Comparison of ENCODE assay signal across 15 mouse cellular contexts in the genomic region with DNA sequence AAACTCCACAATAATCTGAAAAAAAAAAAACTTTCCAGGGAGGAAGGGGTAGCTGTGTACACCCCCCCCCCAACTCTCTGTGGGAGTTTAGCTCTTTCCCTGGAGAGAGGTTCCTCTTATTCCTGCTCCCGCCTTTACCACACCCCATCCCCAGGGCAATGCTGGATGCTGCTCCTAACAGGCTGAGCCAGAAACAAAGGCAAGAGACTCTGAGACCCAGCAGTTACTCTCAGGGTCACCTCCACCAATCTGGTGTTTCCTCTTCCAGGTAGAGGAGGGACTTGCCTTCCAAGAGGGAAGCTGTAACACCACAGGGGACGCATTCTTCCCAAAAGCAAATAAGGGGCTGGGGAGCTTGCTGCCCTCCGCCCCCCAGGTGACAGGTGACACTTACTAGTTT. TPM values are rescaled to one million over a fixed set of nuclear protein-coding genes. Genes with fewer than 3 reads are reported as not detected.
DNase-seq lines count a peak whose midpoint lies in the region; ATAC-seq and TF ChIP-seq lines count a peak whose summit lies in the region.
"Had no signal": no experiment of that assay in that cellular context is flagged by ENCODE, and none has a peak within 500 bp of the region (broad histone marks: within the 10 kb centered on the region; RNA-seq: fewer than 3 reads in every experiment).

No protein-coding gene starts in this region.

- H3K27ac ChIP-seq in heart, embryonic 14.5 days (replicated peaks in 1 of 2; ENCODE audit: control insufficient read depth in 1 of 2, insufficient read depth in 1 of 2, low read depth in 2 of 2, low read length in 2 of 2): no peak overlapping the region
- H3K27ac ChIP-seq in heart, adult 2 months: no peak overlapping the region
- H3K27ac ChIP-seq in midbrain, embryonic 14.5 days (replicated peaks; ENCODE audit: low read depth, low read length): no peak overlapping the region
- no peak overlapping the region for H3K27ac ChIP-seq in midbrain, postnatal 0 days (ENCODE audit: low read depth, low read length)
- no peak overlapping the region for H3K27ac ChIP-seq in hindbrain, embryonic 13.5 days
- H3K27ac ChIP-seq in stomach, embryonic 16.5 days (ENCODE audit: low read length): no peak overlapping the region

- peaks cover 1% of the 10 kb centered on the region for H3K79me2 ChIP-seq in heart, adult 2 months (replicated peaks; ENCODE audit: control insufficient read depth, insufficient read depth, low read length)

- no peak overlapping the region for H3K4me2 ChIP-seq in heart, embryonic 14.5 days (ENCODE audit: low read length)
- H3K4me2 ChIP-seq in midbrain, embryonic 14.5 days (ENCODE audit: low read length): no peak overlapping the region; the same call in 1 of the 2 replicates
- H3K4me2 ChIP-seq in midbrain, postnatal 0 days (ENCODE audit: low read depth, low read length, poor library complexity, severe bottlenecking): no peak overlapping the region
- H3K4me2 ChIP-seq in hindbrain, embryonic 13.5 days: peak overlapping the region; percentile 83; the same call in 1 of the 2 replicates
- 0 out of 2 replicates have a peak overlapping the region, but pooled peaks have one; percentile 70 for H3K4me2 ChIP-seq in stomach, embryonic 16.5 days (ENCODE audit: low read depth, low read length)

- ATAC-seq in heart, embryonic 14.5 days (ENCODE audit: insufficient number of reproducible peaks, insufficient read depth, low FRiP score, low read depth): no peak
- no peak for ATAC-seq in midbrain, embryonic 14.5 days (ENCODE audit: low FRiP score, low TSS enrichment)
- ATAC-seq in midbrain, postnatal 0 days (ENCODE audit: low FRiP score): no peak
- ATAC-seq in hindbrain, embryonic 13.5 days (ENCODE audit: low FRiP score): no peak
- no peak for ATAC-seq in stomach, embryonic 16.5 days (ENCODE audit: insufficient read depth, low FRiP score)
- ATAC-seq: CD4-positive, CD25-positive, alpha-beta regulatory T cell, adult 4 months had no signal

- peak overlapping the region; percentile 91; the same call in 1 of the 2 replicates for H3K9ac ChIP-seq in heart, embryonic 14.5 days (ENCODE audit: low read length)
- H3K9ac ChIP-seq in heart, adult 2 months (ENCODE audit: low read depth, low read length): no peak overlapping the region
- H3K9ac ChIP-seq in midbrain, embryonic 14.5 days (replicated peaks; ENCODE audit: low read length): peak overlapping the region; percentile 96; the same call in 1 of the 2 replicates
- no peak overlapping the region; the same call in 1 of the 2 replicates for H3K9ac ChIP-seq in midbrain, postnatal 0 days (replicated peaks; ENCODE audit: low read length, poor library complexity, severe bottlenecking)
- H3K9ac ChIP-seq in hindbrain, embryonic 13.5 days: peak overlapping the region; percentile 98; the same call in 1 of the 2 replicates
- H3K9ac ChIP-seq in stomach, embryonic 16.5 days (ENCODE audit: low read length): peak overlapping the region; percentile 41; the same call in 1 of the 2 replicates

- H3K27me3 ChIP-seq in heart, embryonic 14.5 days (ENCODE audit: control insufficient read depth, insufficient read depth, low read length): no peaks in the 10 kb centered on the region
- no peaks in the 10 kb centered on the region for H3K27me3 ChIP-seq in heart, adult 2 months (ENCODE audit: control insufficient read depth, insufficient read depth, low read length)
- H3K27me3 ChIP-seq in midbrain, embryonic 14.5 days (ENCODE audit: control insufficient read depth, insufficient read depth, low read length): no peaks in the 10 kb centered on the region
- no peaks in the 10 kb centered on the region for H3K27me3 ChIP-seq in midbrain, postnatal 0 days (ENCODE audit: insufficient read depth, low read length)
- H3K27me3 ChIP-seq in hindbrain, embryonic 13.5 days: no peaks in the 10 kb centered on the region
- no peaks in the 10 kb centered on the region for H3K27me3 ChIP-seq in stomach, embryonic 16.5 days (ENCODE audit: control insufficient read depth, insufficient read depth, low read length)

- TF ChIP-seq POLR2A in heart, adult 2 months (IDR thresholded peaks at IDR 0.05; ENCODE audit: insufficient read depth, low read depth, low read length): no peak

- no peak for DNase-seq in heart, adult 2 months
- DNase-seq in midbrain, embryonic 14.5 days: no peak
- DNase-seq in midbrain, postnatal 0 days (ENCODE audit: low spot score): no peak
- DNase-seq in frontal cortex, postnatal 36 days (ENCODE audit: low spot score in 2 of 2): no peak
- no peak for DNase-seq in gastrocnemius, postnatal 10 days
- DNase-seq: embryo, embryonic 11 days; kidney, adult 11 months; lung, postnatal 36 days; thymus, adult 18-20 months had no signal

- no peaks in the 10 kb centered on the region for H3K9me3 ChIP-seq in heart, embryonic 14.5 days (ENCODE audit: control insufficient read depth, low read length)
- H3K9me3 ChIP-seq in midbrain, embryonic 14.5 days (ENCODE audit: control insufficient read depth, low read length): no peaks in the 10 kb centered on the region
- H3K9me3 ChIP-seq in midbrain, postnatal 0 days (ENCODE audit: low read length): no peaks in the 10 kb centered on the region
- no peaks in the 10 kb centered on the region for H3K9me3 ChIP-seq in hindbrain, embryonic 13.5 days
- H3K9me3 ChIP-seq in stomach, embryonic 16.5 days (replicated peaks; ENCODE audit: control insufficient read depth, low read length): no peaks in the 10 kb centered on the region

- peaks cover 48% of the 10 kb centered on the region for H3K36me3 ChIP-seq in heart, embryonic 14.5 days (ENCODE audit: control insufficient read depth, insufficient read depth, low read length)
- H3K36me3 ChIP-seq in heart, adult 2 months (ENCODE audit: control insufficient read depth, insufficient read depth, low read length): no peaks in the 10 kb centered on the region
- peaks cover 46% of the 10 kb centered on the region for H3K36me3 ChIP-seq in midbrain, embryonic 14.5 days (ENCODE audit: control insufficient read depth, insufficient read depth, low read length)
- peaks cover 35% of the 10 kb centered on the region for H3K36me3 ChIP-seq in midbrain, postnatal 0 days (ENCODE audit: insufficient read depth, low read length)
- peaks cover 48% of the 10 kb centered on the region for H3K36me3 ChIP-seq in hindbrain, embryonic 13.5 days
- peaks cover 17% of the 10 kb centered on the region for H3K36me3 ChIP-seq in stomach, embryonic 16.5 days (ENCODE audit: control insufficient read depth, insufficient read depth, low read length)

- no peak overlapping the region for H3K4me3 ChIP-seq in heart, embryonic 14.5 days (ENCODE audit: control insufficient read depth in 1 of 2, insufficient read depth in 1 of 2, low read depth in 1 of 2, low read length in 2 of 2)
- no peak overlapping the region for H3K4me3 ChIP-seq in heart, adult 2 months
- H3K4me3 ChIP-seq in midbrain, embryonic 14.5 days (replicated peaks; ENCODE audit: low read depth, low read length): peak overlapping the region; percentile 99; the same call in 1 of the 2 replicates
- no peak overlapping the region for H3K4me3 ChIP-seq in midbrain, postnatal 0 days (ENCODE audit: low read depth, low read length)
- H3K4me3 ChIP-seq in hindbrain, embryonic 13.5 days: no peak overlapping the region
- no peak overlapping the region for H3K4me3 ChIP-seq in stomach, embryonic 16.5 days (replicated peaks; ENCODE audit: low read length)

- intact Hi-C loops in heart, adult 2 months (cut with DNase I): no loop called here

- no peak for TF ChIP-seq CTCF in heart, adult 2 months (IDR thresholded peaks at IDR 0.05)
- no peak for TF ChIP-seq CTCF in midbrain, postnatal 0 days (IDR thresholded peaks at IDR 0.05)

- WGBS in heart, embryonic 14.5 days: 81% methylated on average over 3 of the region's 3 CpGs
- 79% methylated on average over 3 of the region's 3 CpGs for WGBS in heart, adult 2 months
- 81% methylated on average over 3 of the region's 3 CpGs for WGBS in midbrain, embryonic 14.5 days
- WGBS in midbrain, postnatal 0 days: 79% methylated on average over 3 of the region's 3 CpGs
- WGBS in hindbrain, embryonic 13.5 days: 78% methylated on average over 3 of the region's 3 CpGs
- 63% methylated on average over 3 of the region's 3 CpGs for WGBS in stomach, embryonic 16.5 days

- no peak for TF ChIP-seq EP300 in heart, adult 2 months (IDR thresholded peaks at IDR 0.05; ENCODE audit: insufficient read depth, low read depth, low read length)

- H3K4me1 ChIP-seq in heart, embryonic 14.5 days (ENCODE audit: control insufficient read depth in 2 of 2, insufficient read depth in 2 of 2, low read length in 2 of 2): peaks cover 4 to 22% of the 10 kb centered on the region in 2 experiments
- H3K4me1 ChIP-seq in heart, adult 2 months (ENCODE audit: control insufficient read depth, insufficient read depth, low read length): peaks cover 9% of the 10 kb centered on the region
- peaks cover 17% of the 10 kb centered on the region for H3K4me1 ChIP-seq in midbrain, embryonic 14.5 days (ENCODE audit: control insufficient read depth, insufficient read depth, low read length)
- H3K4me1 ChIP-seq in midbrain, postnatal 0 days (ENCODE audit: insufficient read depth, low read length): no peaks in the 10 kb centered on the region; the same call in 1 of the 2 replicates
- H3K4me1 ChIP-seq in hindbrain, embryonic 13.5 days (replicated peaks): peaks cover 30% of the 10 kb centered on the region
- H3K4me1 ChIP-seq in stomach, embryonic 16.5 days (ENCODE audit: control insufficient read depth, insufficient read depth, low read length): peaks cover 14% of the 10 kb centered on the region

RNA-seq across cellular contexts. Expression of a gene that starts 2.2 kb away (rescaled TPM):
- 0.18 TPM in 1 of 2 replicates, not detected in the other for polyA plus RNA-seq in heart, embryonic 14.5 days (2014; fragmentation: Nextera tagmentation; extraction: Ambion mirVana)
- not detected for total RNA-seq in heart, adult 2 months (2021)
- not detected in 2 replicates for polyA plus RNA-seq in heart, adult 2 months (2012; rRNA removed)
- polyA plus RNA-seq in midbrain, embryonic 14.5 days (2014; fragmentation: Nextera tagmentation; extraction: Ambion mirVana): 0.51 and 0.80 TPM in 2 replicates
- total RNA-seq in midbrain, postnatal 0 days (2014; rRNA removed): not detected in 2 replicates
- polyA plus RNA-seq in midbrain, postnatal 0 days (2015; fragmentation: Nextera tagmentation; extraction: Ambion mirVana): 0.81 and 2.1 TPM in 2 replicates
- polyA plus RNA-seq in hindbrain, embryonic 13.5 days (2015; fragmentation: Nextera tagmentation; extraction: Ambion mirVana): 0.43 and 0.57 TPM in 2 replicates
- polyA plus RNA-seq in stomach, embryonic 16.5 days (2015; fragmentation: Nextera tagmentation; extraction: Ambion mirVana): 0.13 TPM in 1 of 2 replicates, not detected in the other
- not detected for total RNA-seq in gastrocnemius, postnatal 10 days (2021)
- polyA plus RNA-seq: CD4-positive, CD25-positive, alpha-beta regulatory T cell, adult 4 months; gonadal fat pad, adult 2 months had no signal

RNA-seq across cellular contexts. Expression of a gene that starts 6.4 kb away (rescaled TPM):
- polyA plus RNA-seq in heart, embryonic 14.5 days (2014; fragmentation: Nextera tagmentation; extraction: Ambion mirVana): 74.4 and 79.1 TPM in 2 replicates
- total RNA-seq in heart, adult 2 months (2021): 10 to 100 TPM; 89.8 to 98.1 TPM
- 94.8 and 122 TPM in 2 replicates for polyA plus RNA-seq in heart, adult 2 months (2012; rRNA removed)
- 77.9 and 81.9 TPM in 2 replicates for polyA plus RNA-seq in midbrain, embryonic 14.5 days (2014; fragmentation: Nextera tagmentation; extraction: Ambion mirVana)
- total RNA-seq in midbrain, postnatal 0 days (2014; rRNA removed): 139 TPM in 2 replicates
- polyA plus RNA-seq in midbrain, postnatal 0 days (2015; fragmentation: Nextera tagmentation; extraction: Ambion mirVana): 113 and 120 TPM in 2 replicates
- polyA plus RNA-seq in hindbrain, embryonic 13.5 days (2015; fragmentation: Nextera tagmentation; extraction: Ambion mirVana): 101 and 107 TPM in 2 replicates
- 95.3 and 103 TPM in 2 replicates for polyA plus RNA-seq in stomach, embryonic 16.5 days (2015; fragmentation: Nextera tagmentation; extraction: Ambion mirVana)
- 100 to 1,000 TPM; 134 to 146 TPM for total RNA-seq in gastrocnemius, postnatal 10 days (2021)

RNA-seq across cellular contexts. Expression of a gene that starts 16.5 kb away (rescaled TPM):
- 1,570 and 1,612 TPM in 2 replicates for polyA plus RNA-seq in heart, embryonic 14.5 days (2014; fragmentation: Nextera tagmentation; extraction: Ambion mirVana)
- 1,000 to 10,000 TPM; 2,054 to 2,380 TPM for total RNA-seq in heart, adult 2 months (2021)
- polyA plus RNA-seq in heart, adult 2 months (2012; rRNA removed): 1,765 and 1,963 TPM in 2 replicates
- 606 and 777 TPM in 2 replicates for polyA plus RNA-seq in midbrain, embryonic 14.5 days (2014; fragmentation: Nextera tagmentation; extraction: Ambion mirVana)
- total RNA-seq in midbrain, postnatal 0 days (2014; rRNA removed): 346 and 362 TPM in 2 replicates
- polyA plus RNA-seq in midbrain, postnatal 0 days (2015; fragmentation: Nextera tagmentation; extraction: Ambion mirVana): 835 and 901 TPM in 2 replicates
- 619 and 648 TPM in 2 replicates for polyA plus RNA-seq in hindbrain, embryonic 13.5 days (2015; fragmentation: Nextera tagmentation; extraction: Ambion mirVana)
- polyA plus RNA-seq in stomach, embryonic 16.5 days (2015; fragmentation: Nextera tagmentation; extraction: Ambion mirVana): 591 and 640 TPM in 2 replicates
- total RNA-seq in gastrocnemius, postnatal 10 days (2021): 1,000 to 10,000 TPM; 1,243 to 1,338 TPM

RNA-seq across cellular contexts. Expression of a gene that starts 24.8 kb away (rescaled TPM):
- polyA plus RNA-seq in heart, embryonic 14.5 days (2014; fragmentation: Nextera tagmentation; extraction: Ambion mirVana): 1.8 and 3.1 TPM in 2 replicates
- total RNA-seq in heart, adult 2 months (2021): under 1 TPM in 1 of 2 experiments, not detected in 1; 0.39 TPM
- 0.80 and 1.5 TPM in 2 replicates for polyA plus RNA-seq in heart, adult 2 months (2012; rRNA removed)
- 0.29 TPM in 1 of 2 replicates, not detected in the other for polyA plus RNA-seq in midbrain, embryonic 14.5 days (2014; fragmentation: Nextera tagmentation; extraction: Ambion mirVana)
- total RNA-seq in midbrain, postnatal 0 days (2014; rRNA removed): not detected in 2 replicates
- polyA plus RNA-seq in midbrain, postnatal 0 days (2015; fragmentation: Nextera tagmentation; extraction: Ambion mirVana): 0.20 and 0.32 TPM in 2 replicates
- 0.27 and 0.32 TPM in 2 replicates for polyA plus RNA-seq in hindbrain, embryonic 13.5 days (2015; fragmentation: Nextera tagmentation; extraction: Ambion mirVana)
- 0.50 and 0.94 TPM in 2 replicates for polyA plus RNA-seq in stomach, embryonic 16.5 days (2015; fragmentation: Nextera tagmentation; extraction: Ambion mirVana)
- 1 to 10 TPM; 3.0 to 3.1 TPM for total RNA-seq in gastrocnemius, postnatal 10 days (2021)
- polyA plus RNA-seq: CD4-positive, CD25-positive, alpha-beta regulatory T cell, adult 4 months; neural tube, embryonic 14.5 days had no signal

RNA-seq across cellular contexts. Expression of a gene that starts 53.8 kb away (rescaled TPM):
- 0.20 and 0.23 TPM in 2 replicates for polyA plus RNA-seq in heart, embryonic 14.5 days (2014; fragmentation: Nextera tagmentation; extraction: Ambion mirVana)
- under 1 TPM; 0.32 to 0.34 TPM for total RNA-seq in heart, adult 2 months (2021)
- 0.47 TPM in 2 replicates for polyA plus RNA-seq in heart, adult 2 months (2012; rRNA removed)
- polyA plus RNA-seq in midbrain, embryonic 14.5 days (2014; fragmentation: Nextera tagmentation; extraction: Ambion mirVana): 1.7 and 2.0 TPM in 2 replicates
- 2.2 and 3.3 TPM in 2 replicates for total RNA-seq in midbrain, postnatal 0 days (2014; rRNA removed)
- polyA plus RNA-seq in midbrain, postnatal 0 days (2015; fragmentation: Nextera tagmentation; extraction: Ambion mirVana): 2.4 and 2.6 TPM in 2 replicates
- polyA plus RNA-seq in hindbrain, embryonic 13.5 days (2015; fragmentation: Nextera tagmentation; extraction: Ambion mirVana): 0.43 and 1.2 TPM in 2 replicates
- 0.49 and 0.56 TPM in 2 replicates for polyA plus RNA-seq in stomach, embryonic 16.5 days (2015; fragmentation: Nextera tagmentation; extraction: Ambion mirVana)
- total RNA-seq in gastrocnemius, postnatal 10 days (2021): under 1 TPM; 0.34 to 0.38 TPM

Comparison
In these comparisons a context has a peak if more than half of its experiments do, and no peak if none do; other contexts are left out.
1. H3K9ac ChIP-seq: peak in heart, embryonic 14.5 days (single experiment), midbrain, embryonic 14.5 days (single experiment), hindbrain, embryonic 13.5 days (single experiment) and stomach, embryonic 16.5 days (single experiment); none in heart, adult 2 months (single experiment) and midbrain, postnatal 0 days (single experiment).
2. H3K4me2 ChIP-seq: peak in hindbrain, embryonic 13.5 days (single experiment) and stomach, embryonic 16.5 days (single experiment); none in heart, embryonic 14.5 days (single experiment), midbrain, embryonic 14.5 days (single experiment) and midbrain, postnatal 0 days (single experiment).